Mouse (Mus musculus) hindbrain, embryonic 10.5 days (tissue): ENCODE measurements around the gene Olfr412. TPM values are rescaled to one million over a fixed set of nuclear protein-coding genes. Genes with fewer than 3 reads are reported as not detected.

Source experiments
- DNase-seq: peaks from one replicate; pipeline ENCODE4 v3.0.0-alpha.2; 2017; ENCODE audit warnings: low spot score
- H3K27ac ChIP-seq: fragments of 300-500 bp; sonication (generic); 2 replicates; pipeline ENCODE4 v1.5.1; 2016; ENCODE audit warnings: mild to moderate bottlenecking, moderate library complexity
- H3K27me3 ChIP-seq: fragments of 300-500 bp; sonication (generic); 2 replicates; pipeline ENCODE4 v1.6.1; 2016; ENCODE audit warnings: mild to moderate bottlenecking; ENCODE audit not compliant: poor library complexity, insufficient read depth, severe bottlenecking
- H3K36me3 ChIP-seq: fragments of 300-500 bp; sonication (generic); 2 replicates; pipeline ENCODE4 v1.6.1; 2016; ENCODE audit warnings: mild to moderate bottlenecking, moderate library complexity
- H3K4me1 ChIP-seq: fragments of 300-500 bp; sonication (generic); replicated peaks from 2 replicates; pipeline ENCODE4 v1.6.1; 2016; ENCODE audit warnings: mild to moderate bottlenecking
- H3K4me3 ChIP-seq: fragments of 300-500 bp; sonication (generic); 2 replicates; pipeline ENCODE4 v1.5.1; 2016; ENCODE audit warnings: mild to moderate bottlenecking, moderate library complexity
- H3K9me3 ChIP-seq: fragments of 300-500 bp; sonication (generic); 2 replicates; pipeline ENCODE4 v1.6.1; 2016; ENCODE audit warnings: mild to moderate bottlenecking, moderate library complexity
- WGBS: fragments of 180-500 bp; shearing (Covaris S2); methylation state at CpG from one replicate; pipeline ENCODE4 v1.1.7; 2016; 5-methylcytosine and 5-hydroxymethylcytosine counted together
- polyA plus RNA-seq: library from polyadenylated mRNA; unstranded; fragments of >200 nt; fragmentation: Nextera tagmentation; extraction: Ambion mirVana; gene quantifications from 2 replicates; pipeline ENCODE4 v1.2.1, GENCODE M21; 2016

Gene Olfr412
- polyA plus RNA-seq = not detected in 2 replicates

DNA sequence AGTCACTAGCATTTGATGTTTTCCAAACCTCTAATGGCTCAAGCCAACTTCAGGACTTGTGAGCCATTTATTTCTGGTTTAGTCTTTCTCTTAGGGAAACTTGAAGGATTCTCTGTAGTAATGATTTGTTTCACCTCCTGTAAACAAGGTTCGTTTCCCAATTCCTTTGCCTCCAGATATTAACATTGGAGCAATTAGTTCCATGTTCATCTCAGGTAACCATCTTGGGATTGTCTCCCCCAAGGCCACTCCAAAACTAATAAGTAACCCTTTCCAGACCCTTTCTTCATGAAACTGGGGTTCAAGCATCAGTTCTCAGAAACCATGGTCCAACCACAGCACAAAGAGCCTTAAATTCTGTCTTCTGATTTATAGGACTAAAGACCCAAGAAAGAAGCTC lies at the start of gene Olfr412:
TSS of gene Olfr412 (plus strand) at position 301 of the 400 bp plus-strand sequence.
- Histone ChIP-seq H3K9me3 (peaks cover 12% of the 10 kb centered on the region), H3K27ac (no peak within 1 kb of the TSS), H3K36me3 (no peaks in the 10 kb centered on the region), H3K4me1 (no peaks in the 10 kb centered on the region), H3K27me3 (no peaks in the 10 kb centered on the region), H3K4me3 (no peak within 1 kb of the TSS)
- 76% methylated on average over 1 of the region's 1 CpGs for WGBS
- no peak for DNase-seq

DNA sequence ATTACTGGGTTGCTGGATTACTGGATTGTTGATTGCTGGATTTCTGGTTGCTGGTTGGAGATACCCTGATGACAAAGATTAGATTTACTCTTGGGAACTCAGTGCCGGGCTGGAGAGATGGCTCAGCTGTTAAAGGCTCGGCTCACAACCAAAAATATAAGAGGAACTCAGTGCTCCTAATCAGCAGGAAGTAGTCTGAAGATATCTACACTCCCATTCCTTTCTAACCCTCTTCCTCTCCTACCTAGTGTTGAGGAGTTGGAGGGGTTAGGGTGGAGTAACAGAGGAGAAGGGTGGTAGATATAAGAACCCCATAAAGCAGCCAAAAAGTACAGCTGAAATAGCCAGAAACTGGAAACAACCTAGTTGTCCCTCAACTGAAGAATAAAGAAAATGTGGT lies 35.8 kb upstream of the Olfr412 start:
- Histone ChIP-seq H3K9me3 (peaks cover 8% of the 10 kb centered on the region; the same call in 1 of the 2 replicates), H3K4me3 (no peak overlapping the region), H3K27me3 (no peaks in the 10 kb centered on the region), H3K36me3 (no peaks in the 10 kb centered on the region), H3K27ac (no peak overlapping the region), H3K4me1 (no peaks in the 10 kb centered on the region)
- WGBS = 89% methylated on average over 2 of the region's 2 CpGs
- DNase-seq = no peak

DNA sequence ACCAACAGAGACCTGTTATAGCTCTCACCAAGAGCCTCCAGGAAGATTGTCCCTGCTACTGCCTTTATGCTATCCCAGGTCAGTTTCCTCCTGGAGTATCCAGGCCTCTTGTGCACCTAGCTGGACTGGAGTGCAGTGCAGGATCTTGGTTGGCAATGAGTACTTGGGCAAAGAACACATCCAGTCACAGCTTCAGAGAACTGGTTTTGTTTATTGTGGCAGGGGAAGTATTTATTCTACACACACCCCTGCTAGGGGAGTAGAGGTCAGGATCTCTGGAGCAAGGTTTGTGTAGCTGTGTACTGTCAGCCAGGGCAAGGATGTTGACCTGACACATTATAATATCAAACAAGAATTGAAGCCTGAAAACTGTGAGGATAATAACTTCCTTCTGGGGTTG lies 33.1 kb upstream of the Olfr412 start:
- no peaks in the 10 kb centered on the region for H3K4me1 ChIP-seq
- H3K36me3 ChIP-seq = no peaks in the 10 kb centered on the region
- no peak overlapping the region for H3K27ac ChIP-seq
- no peaks in the 10 kb centered on the region for H3K27me3 ChIP-seq
- no peak overlapping the region for H3K4me3 ChIP-seq
- DNase-seq = no peak
- no peaks in the 10 kb centered on the region for H3K9me3 ChIP-seq

DNA sequence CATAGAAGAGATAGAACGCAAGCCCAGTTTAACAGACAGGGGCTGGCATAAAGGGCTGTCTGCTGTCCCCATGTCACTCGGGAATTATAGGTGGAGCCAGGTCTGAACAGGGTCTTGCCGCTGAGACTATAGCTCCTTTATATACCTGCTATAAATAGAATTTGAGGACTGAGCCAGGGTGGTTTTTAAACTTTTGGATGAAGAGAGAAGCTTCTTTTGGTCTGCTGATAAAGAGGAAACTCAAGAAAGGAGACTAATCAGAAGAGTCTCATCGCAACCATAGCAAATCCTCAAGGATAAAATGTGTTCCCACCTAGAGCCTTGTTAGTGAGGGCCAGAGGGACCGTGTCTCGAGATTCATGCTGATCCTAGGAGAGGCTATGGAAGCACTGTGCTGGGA lies 23.9 kb upstream of the Olfr412 start, which contains the start of gene Olfr410:
TSS of gene Olfr410 (minus strand) at position 101 of the 400 bp plus-strand sequence.
- Histone ChIP-seq H3K27me3 (no peaks in the 10 kb centered on the region), H3K4me1 (no peaks in the 10 kb centered on the region), H3K4me3 (no peak within 1 kb of the TSS), H3K27ac (no peak within 1 kb of the TSS), H3K36me3 (no peaks in the 10 kb centered on the region), H3K9me3 (no peaks in the 10 kb centered on the region)
- WGBS = 86% methylated on average over 6 of the region's 6 CpGs
- no peak for DNase-seq

DNA sequence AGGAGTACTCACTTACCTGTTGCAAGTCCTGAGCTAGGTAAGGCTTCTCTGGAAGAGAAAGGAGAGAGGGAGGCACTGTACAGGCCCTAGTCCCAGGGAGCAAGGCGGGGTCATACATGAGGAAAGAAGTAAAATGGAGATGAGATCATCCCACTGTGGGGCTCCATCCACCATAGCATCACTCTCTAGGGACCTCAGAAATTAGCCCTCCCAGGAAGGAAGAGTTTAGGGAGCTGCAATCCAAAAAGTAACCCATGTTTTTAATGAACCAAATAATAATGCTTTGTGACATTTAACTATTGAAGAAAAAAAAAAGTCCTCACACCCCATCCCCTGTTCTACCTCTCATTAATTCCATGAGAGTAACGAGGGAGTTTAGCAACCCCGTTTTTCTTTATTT lies 9.3 kb upstream of the Olfr412 start, which contains the start of gene Olfr411:
TSS of gene Olfr411 (minus strand) at position 101 of the 400 bp plus-strand sequence.
- H3K4me1 ChIP-seq = no peaks in the 10 kb centered on the region
- peaks cover 6% of the 10 kb centered on the region for H3K9me3 ChIP-seq
- no peak within 1 kb of the TSS for H3K4me3 ChIP-seq
- WGBS = 82% methylated on average over 3 of the region's 3 CpGs
- no peak for DNase-seq
- H3K27ac ChIP-seq = no peak within 1 kb of the TSS
- H3K27me3 ChIP-seq = no peaks in the 10 kb centered on the region
- no peaks in the 10 kb centered on the region for H3K36me3 ChIP-seq

DNA sequence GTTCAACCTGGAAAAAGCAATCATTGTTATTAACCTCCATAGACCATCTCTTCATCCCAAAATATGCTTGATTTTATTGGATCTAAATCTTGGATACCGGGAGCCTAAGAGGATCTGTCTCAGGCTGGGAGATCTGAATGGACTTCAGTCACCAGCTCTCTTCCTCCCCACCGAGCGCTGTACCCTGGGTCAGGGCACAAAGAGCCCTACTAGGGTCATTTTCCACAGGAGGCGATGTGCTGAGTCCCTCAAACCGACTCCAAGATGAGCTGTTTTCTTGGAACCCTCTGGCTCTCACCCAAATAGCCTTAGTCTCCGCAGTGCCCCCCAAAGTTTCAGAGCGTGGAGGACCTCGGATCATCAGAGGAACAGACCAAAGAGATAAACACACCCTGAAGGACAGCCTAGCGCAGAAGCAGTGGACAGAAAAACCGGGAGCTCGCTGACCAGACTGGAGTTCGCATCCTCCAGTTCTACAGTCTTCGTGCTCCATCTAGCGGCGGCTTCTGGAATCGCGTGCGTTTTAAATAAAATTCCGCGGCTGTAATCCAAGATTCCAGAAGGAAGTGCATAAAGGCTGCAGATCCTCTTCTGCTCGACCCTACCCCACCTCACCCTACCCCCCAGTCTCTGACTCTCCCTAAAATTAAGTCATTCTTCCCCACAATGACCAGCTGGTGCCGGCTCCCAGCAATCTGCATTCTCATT lies 9.7 kb downstream of the Olfr412 start:
- H3K27ac ChIP-seq = no peak overlapping the region
- WGBS = 11% methylated on average over 22 of the region's 22 CpGs
- H3K4me3 ChIP-seq = no peak overlapping the region
- peak; percentile 84 for DNase-seq
- no peaks in the 10 kb centered on the region for H3K4me1 ChIP-seq
- H3K36me3 ChIP-seq = no peaks in the 10 kb centered on the region
- H3K27me3 ChIP-seq = no peaks in the 10 kb centered on the region
- no peaks in the 10 kb centered on the region for H3K9me3 ChIP-seq

DNA sequence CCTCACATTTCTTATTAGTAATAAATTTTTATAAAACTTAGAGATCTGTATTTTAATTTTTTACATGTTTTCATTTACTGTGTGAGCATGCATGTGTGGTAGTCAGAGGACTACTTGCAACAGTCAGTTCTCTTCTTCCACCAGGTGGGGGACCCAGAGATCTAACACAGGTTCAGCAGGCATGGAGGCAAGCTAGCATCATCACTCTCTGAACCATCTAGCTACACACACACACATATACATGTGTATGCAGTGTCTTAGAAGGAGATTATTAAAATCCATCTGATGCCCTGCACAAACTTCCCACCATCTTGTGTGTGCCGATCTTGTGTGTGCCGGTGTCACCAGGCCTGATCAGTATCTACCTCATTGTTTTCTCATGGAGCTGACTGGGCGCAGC lies 15.0 kb downstream of the Olfr412 start:
- Histone ChIP-seq H3K4me3 (no peak overlapping the region), H3K4me1 (0 out of 2 replicates have a peak, but pooled peaks cover 2% of the 10 kb centered on the region), H3K27me3 (no peaks in the 10 kb centered on the region), H3K9me3 (no peaks in the 10 kb centered on the region), H3K36me3 (no peaks in the 10 kb centered on the region), H3K27ac (no peak overlapping the region)
- DNase-seq = peak; percentile 35
- WGBS = 82% methylated on average over 3 of the region's 3 CpGs

DNA sequence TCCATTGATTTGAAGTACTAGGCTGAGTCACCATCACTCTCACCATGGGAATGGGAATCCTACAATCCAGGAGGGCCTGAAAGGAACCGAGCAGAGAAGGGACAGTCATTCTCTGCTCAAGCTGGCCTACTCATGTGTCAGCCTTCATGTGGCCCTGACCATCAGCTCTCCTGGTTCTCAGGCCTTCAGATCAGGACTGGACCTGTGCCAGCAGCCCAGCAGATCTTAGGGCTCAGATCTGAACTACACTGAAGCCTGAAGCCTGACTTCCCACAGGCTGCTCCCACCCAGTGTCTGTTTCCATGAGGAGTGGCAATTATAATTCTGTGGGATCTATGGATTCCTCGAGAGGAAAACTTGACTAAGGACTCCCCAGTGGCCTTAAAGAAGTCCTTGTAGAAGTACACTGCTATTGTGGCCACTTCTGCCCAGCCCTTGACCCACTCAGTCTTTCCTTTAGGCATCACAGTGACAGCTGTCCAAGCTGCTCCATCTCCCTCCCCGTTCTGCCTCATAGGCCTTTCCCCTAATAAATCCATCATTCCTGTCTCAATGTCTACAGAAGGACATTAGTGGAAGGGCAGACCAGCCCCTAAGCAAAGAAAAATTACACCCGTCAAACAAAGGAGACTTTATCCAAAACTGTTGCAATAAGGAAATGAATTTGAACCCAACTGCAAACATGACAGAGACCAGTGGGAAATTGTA lies 17.5 kb downstream of the Olfr412 start:
- no peak for DNase-seq
- 77% methylated on average over 4 of the region's 4 CpGs for WGBS
- Histone ChIP-seq H3K27ac (no peak overlapping the region), H3K4me1 (0 out of 2 replicates have a peak, but pooled peaks cover 2% of the 10 kb centered on the region), H3K9me3 (no peaks in the 10 kb centered on the region), H3K4me3 (no peak overlapping the region), H3K36me3 (no peaks in the 10 kb centered on the region), H3K27me3 (no peaks in the 10 kb centered on the region)

DNA sequence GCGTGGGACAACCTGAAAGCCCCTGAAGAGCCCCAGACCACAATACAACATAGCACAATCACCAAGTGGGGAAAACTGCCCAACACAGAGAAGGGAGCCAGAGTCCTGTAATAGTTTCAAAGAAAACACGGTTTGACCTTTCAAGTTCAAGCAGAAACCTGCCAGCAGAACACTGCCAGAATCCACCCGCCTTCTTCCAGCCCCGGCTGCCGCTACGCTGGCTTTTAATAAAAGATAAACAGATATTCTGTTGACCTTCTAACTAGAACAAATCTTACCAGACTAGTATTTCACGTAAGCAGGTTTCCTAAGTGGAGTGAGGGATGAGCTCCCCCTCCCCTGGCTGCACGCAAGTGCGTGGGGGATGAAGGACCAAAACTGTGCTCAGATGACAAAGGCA lies 23.8 kb downstream of the Olfr412 start:
- H3K9me3 ChIP-seq = no peaks in the 10 kb centered on the region
- no peak overlapping the region for H3K27ac ChIP-seq
- H3K36me3 ChIP-seq = no peaks in the 10 kb centered on the region
- 88% methylated on average over 9 of the region's 9 CpGs for WGBS
- no peak overlapping the region for H3K4me3 ChIP-seq
- H3K4me1 ChIP-seq = no peaks in the 10 kb centered on the region
- H3K27me3 ChIP-seq = no peaks in the 10 kb centered on the region
- no peak for DNase-seq

DNA sequence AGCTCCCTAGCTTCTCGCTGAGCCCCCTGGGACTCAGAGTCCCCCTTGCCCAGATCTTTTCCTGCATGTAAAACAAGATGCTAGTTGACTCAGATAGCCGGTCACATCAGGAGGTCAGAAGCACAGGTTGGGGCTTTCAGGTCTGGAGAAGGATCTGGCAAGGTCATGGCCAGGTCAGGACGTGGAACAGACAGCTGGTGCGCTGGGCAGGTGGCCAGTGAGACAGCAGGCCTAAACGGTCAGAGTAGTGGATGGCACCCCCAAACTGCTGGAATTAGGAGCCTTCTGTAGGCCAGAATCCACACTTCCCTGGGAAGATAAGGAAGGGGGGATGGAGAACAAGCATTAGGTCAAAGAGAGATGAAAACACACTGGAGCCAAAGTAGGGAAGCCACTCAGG lies 25.3 kb downstream of the Olfr412 start:
- Histone ChIP-seq H3K27ac (no peak overlapping the region), H3K27me3 (no peaks in the 10 kb centered on the region), H3K9me3 (no peaks in the 10 kb centered on the region), H3K36me3 (no peaks in the 10 kb centered on the region), H3K4me1 (no peaks in the 10 kb centered on the region), H3K4me3 (no peak overlapping the region)
- 84% methylated on average over 5 of the region's 5 CpGs for WGBS
- no peak for DNase-seq

DNA sequence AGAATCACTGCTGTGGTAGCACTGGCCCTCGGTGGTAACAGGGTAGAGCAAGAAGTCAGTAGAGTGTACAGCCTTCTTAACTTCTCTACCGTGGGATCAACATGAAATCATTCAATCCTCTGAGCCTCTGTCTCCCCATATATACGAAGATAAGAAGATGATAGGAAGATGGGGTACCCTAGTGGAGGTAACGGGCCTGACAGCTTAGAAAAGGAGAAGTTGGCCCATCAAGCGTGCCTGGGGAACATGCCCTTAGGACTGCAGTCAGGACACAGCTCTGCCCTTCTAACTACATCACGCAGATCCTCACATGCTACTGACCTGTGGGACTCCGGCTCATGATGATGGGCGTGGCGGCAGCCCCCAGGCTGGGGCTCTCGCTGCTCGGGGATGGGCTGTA lies 30.0 kb downstream of the Olfr412 start:
- no peak overlapping the region for H3K27ac ChIP-seq
- no peaks in the 10 kb centered on the region for H3K36me3 ChIP-seq
- H3K4me3 ChIP-seq = no peak overlapping the region
- no peaks in the 10 kb centered on the region for H3K27me3 ChIP-seq
- 89% methylated on average over 11 of the region's 11 CpGs for WGBS
- H3K4me1 ChIP-seq = peaks cover 10% of the 10 kb centered on the region
- DNase-seq = no peak
- H3K9me3 ChIP-seq = no peaks in the 10 kb centered on the region

DNA sequence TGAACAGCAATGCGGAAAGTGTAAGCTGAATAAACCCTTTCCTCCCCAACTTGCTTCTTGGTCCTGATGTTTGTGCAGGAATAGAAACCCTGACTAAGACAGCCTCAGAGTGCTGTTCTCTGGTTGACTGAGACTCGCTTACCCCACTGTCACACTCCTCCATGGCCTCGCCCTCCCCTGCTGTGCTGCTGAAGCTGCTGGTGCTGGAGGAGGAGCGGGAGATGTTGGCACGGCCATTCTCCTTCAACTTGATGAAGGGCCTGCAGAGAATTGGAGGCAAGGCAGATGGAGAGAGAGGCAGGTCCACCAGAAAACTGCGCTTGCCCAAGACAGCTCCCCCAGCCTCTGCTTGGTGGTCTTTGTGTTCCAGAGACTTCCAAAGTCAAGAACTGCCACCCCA lies 31.0 kb downstream of the Olfr412 start:
- peaks cover 10% of the 10 kb centered on the region for H3K4me1 ChIP-seq
- 0 out of 2 replicates have a peak overlapping the region, but pooled peaks have one; percentile 53 for H3K27ac ChIP-seq
- DNase-seq = no peak
- H3K9me3 ChIP-seq = no peaks in the 10 kb centered on the region
- H3K4me3 ChIP-seq = no peak overlapping the region
- no peaks in the 10 kb centered on the region for H3K27me3 ChIP-seq
- WGBS = 73% methylated on average over 6 of the region's 6 CpGs
- no peaks in the 10 kb centered on the region for H3K36me3 ChIP-seq

DNA sequence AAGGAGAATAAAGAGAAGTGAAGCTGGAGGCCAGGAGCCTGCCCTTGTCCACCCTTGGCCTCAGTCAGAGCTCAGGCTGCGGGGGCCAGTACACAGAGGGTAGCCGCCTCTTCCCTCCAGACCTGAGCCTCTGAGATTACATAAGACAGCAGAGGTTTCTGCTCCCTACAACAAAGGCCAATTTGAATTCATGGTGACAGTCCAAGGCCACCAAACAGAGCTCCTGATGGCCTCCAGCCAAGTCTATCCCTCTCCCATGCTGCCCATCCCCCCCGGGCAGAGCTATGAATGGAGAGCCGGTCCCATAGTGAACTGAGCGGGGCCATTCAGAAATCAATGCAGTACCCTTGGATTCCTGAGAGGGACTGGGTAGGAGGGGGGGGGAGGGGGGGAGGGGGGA lies 31.6 kb downstream of the Olfr412 start:
- WGBS = 68% methylated on average over 5 of the region's 5 CpGs
- H3K27me3 ChIP-seq = no peaks in the 10 kb centered on the region
- H3K4me1 ChIP-seq = peaks cover 10% of the 10 kb centered on the region
- H3K27ac ChIP-seq = peak overlapping the region; percentile 53; the same call in 1 of the 2 replicates
- DNase-seq = no peak
- no peaks in the 10 kb centered on the region for H3K36me3 ChIP-seq
- no peak overlapping the region for H3K4me3 ChIP-seq
- no peaks in the 10 kb centered on the region for H3K9me3 ChIP-seq
